Mouse (Mus musculus) kidney, adult 8-10 months (tissue): ENCODE measurements around the gene Pde1a.

Experiments used
- DNase-seq, 2 experiments: peaks; one replicate each; pipeline ENCODE4 v3.0.0; 2022

Pde1a gene

DNA sequence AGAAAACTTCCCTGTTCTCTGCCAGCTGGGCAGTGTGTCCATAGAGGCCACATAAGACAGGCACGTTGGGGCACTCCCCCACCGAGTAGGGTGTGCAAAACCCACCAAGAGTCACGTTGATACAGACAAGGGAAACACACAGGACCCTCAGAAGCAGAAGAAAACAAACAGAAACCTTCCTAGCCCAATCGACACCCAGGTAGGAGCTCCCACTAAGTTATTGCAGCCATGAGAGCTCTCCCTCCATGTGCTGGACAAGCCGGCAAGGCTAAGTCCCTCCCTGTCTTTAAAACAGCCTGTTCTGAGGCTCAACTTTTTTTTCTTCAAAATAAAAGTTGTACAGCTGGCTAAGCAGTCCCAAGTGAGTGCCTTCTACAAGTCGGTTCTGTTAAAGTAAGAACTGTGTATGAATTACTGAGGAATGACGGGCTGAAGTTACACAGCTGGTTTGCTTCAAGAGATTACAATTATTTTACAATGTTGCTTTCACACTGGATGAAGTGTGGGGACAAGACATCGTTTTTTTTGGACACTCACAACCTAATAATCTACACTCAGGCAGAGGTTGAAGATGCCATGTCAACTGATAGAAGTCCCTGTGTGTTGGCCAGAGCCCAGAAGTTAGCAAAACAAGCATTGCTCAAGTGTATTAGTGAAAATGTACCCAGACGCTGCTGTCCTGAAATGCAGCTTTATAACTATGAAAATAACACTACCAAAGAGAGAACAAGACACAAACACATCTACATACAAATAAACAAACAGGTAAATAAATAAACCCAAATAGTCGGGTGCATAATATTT, 90.4 kb downstream of the Pde1a start:
- DNase-seq: peak; percentile 41 to 66

DNA sequence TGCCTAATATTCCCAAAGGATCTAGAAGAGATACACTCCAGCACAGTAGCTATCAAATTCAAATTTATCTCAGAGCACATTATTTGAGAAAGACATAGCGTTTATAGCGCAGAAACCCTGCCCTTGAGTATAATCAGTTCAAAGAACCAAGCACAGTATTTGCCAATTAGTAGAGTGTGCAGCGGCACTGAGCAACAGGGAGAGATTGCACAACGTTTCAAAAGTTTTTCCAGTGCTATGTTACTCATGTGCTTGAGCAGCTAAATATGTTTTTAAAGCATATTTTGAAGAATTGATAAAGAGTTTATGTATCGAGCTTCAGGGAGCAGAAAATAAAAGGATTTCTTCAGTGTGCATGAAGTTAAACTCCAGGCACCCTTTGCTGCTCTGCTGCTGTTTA, 91.3 kb downstream of the Pde1a start:
- DNase-seq: no peak

DNA sequence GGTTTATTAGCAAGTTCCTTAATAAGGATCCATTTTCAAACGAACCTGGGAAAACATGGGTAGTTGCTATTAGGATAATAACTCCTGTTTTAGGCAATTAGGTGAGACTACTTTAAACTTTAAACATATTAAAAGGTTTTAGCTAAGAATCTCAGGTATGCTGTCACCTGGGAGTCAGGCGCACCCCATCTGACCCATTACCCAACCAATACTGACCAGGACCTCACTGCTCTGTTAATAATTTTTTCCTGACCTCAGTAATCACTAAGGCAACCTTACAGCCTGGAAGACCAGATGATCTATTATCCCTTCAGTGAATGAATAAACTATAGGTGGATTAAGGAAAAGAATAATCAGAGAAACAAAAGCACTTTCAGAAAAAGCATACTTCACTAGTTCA, 100.2 kb downstream of the Pde1a start:
- peak; percentile 72 to 74 for DNase-seq

DNA sequence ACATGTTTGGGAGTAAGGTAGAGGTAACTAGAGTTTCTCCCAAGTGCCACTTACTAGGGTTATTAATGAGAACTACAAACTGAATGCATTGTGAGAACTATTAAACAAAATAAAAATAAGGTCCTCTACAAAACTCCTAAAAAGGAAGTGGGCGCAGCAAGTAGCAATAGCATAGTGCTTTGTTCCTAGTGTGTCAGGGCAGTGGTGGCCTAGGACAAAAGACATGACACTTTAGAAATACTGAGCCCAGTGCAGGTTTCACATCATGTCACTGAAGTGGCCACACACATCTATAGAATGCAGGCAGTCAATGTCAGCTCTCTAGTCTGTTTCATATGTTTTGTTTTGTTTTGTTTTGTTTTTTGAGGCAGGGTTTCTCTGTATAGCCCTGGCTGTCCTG, 103.2 kb downstream of the Pde1a start:
- no peak for DNase-seq

DNA sequence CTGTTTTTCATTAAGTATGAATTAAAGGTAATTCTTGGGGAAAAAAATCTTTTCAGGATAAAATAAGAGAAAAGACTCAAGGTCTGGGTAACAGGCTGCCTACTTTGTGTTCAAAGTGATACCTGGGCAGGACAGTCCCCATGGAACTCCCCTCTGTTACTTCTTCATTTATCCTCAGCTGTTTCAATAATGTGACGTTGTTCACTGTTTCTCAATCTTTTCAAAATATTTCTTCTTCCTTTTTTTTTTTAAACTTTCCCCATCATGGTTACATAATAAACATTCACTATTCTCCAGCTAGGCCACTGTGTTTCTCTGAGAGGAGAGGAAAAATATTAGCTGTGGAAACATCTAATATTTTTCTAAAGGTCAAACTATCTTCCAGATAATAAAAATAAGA, 103.7 kb downstream of the Pde1a start:
- no peak for DNase-seq

DNA sequence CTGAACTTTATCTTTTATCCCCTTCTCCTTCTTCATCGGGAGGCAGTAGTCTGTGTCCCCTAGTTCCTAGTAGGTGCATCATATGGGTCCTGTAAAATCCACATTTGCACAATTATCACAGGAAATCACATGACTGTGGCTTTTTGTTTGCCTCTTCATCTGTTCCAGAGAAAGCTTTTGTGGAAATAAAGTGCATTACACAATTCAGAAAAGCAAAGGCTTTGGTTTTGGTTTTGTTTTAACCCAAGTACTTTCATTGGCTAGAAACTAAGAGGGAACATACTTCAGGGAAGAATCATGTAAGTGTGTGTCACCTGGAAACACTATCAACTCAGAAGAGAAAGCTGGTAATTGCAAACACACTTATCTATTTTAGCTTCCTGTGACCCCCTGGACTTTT, 104.2 kb downstream of the Pde1a start:
- no peak for DNase-seq

DNA sequence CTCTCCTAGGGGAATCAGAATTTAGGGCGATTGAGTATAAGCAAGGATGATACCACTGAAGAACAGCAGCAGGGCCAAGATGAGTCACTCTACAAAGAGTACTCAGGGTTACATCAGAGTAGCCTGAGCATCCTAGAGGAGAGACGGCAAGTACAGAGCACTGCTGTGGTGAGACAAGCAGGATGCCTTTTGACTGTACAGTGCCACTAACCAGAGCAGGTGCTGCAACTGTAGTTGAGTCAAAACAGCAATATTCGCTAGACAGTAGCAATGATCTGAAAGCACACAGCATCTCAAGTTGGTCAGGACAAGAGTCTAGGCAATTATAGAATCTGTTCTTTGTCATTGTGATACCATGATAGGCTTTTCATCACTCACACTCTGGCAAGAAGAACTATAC, 115.1 kb downstream of the Pde1a start:
- DNase-seq: no peak

DNA sequence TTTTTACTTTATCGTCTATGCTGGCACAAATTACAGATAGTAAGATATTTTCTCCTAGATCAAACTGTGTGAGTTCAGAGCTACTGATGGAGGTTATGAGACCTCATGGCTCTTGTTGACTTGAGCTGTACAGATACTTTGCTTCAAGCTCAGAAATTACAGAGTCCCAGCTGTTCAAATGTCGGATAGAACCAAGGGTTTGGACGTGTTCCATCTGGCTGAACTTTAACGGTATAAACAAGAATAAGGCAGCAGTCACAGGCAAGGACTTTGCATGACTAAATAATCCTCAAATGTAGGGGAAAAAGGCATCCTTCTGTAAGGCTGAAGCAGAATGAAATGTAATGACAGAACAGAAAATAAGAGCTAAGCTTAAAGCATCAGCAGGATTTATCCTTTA, 116.2 kb downstream of the Pde1a start:
- DNase-seq: peak; percentile 29 to 53

DNA sequence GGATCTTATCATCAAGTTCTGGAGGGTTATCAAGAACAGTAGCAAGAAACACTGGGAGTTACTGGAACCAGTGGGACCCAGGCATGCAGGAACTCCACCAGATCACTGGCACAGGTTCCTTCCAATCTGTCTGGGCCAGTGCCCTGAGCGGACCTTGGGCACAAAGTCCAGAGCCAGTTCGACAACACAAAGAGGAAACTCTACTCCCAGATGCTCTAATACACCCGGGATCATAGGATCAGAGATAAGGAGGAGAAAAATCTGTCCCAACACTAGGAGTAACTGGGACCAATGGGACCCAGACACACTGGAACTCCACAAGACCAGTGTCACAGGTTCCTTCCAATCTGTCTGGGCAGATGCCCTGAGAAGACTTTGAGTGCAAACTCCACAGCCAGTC, 130.1 kb downstream of the Pde1a start:
- DNase-seq: no peak

DNA sequence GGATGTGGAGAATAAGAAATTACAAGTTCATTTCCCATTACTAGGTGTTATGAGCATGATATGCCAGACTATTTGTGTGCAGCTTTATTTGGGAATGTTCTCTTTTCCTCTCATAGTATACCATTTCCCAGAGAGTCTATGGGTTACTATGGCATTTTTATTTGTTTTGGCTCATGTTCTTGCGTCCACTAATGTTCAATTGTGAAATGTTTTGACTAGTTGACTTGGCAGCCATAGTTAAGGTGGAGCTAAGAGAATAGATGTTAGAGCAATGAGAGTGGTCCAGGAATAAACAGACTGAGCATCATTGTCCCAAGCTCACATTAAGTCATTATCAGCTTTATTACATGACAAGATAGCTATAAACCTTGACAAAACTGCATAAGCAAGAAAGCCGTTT, 130.8 kb downstream of the Pde1a start:
- no peak for DNase-seq

DNA sequence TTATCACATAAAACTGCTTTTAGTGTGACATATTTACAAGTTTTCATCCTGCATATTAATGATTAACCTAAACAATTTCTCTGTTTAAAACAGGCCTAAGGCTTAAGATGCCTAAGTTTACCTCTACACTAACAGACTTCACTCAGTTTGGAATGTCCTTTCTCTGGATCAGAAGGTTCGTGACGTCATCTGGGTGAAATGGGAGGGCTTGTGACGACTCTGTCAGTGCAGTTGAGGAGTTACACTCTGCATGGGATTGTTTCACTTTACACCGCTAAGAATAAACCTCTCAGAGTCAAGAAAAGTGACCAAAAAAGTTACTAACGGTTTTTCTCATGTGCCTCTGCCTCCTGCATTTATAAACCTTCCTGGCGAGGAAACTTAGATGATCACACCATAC, 137.6 kb downstream of the Pde1a start:
- DNase-seq: peak; percentile 18 to 32

DNA sequence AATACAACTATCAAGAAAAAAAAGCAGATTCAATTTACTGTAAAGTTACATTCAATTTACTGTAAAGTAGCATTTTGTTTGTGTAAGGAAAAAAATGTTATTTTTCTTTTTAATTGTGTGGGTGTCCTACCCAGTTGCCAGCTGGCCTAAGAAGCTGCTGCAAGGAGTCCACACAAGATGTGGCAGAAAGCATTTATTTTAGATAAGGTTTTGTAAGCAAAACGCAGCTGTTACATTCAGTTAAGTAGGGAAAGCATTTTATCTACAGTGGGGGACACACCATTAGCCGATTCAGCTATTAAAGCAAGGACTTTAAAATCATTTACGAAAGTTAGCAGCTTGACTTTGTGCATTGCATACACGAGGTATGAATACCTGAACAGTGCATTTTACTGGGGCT, 145.5 kb downstream of the Pde1a start:
- no peak for DNase-seq

DNA sequence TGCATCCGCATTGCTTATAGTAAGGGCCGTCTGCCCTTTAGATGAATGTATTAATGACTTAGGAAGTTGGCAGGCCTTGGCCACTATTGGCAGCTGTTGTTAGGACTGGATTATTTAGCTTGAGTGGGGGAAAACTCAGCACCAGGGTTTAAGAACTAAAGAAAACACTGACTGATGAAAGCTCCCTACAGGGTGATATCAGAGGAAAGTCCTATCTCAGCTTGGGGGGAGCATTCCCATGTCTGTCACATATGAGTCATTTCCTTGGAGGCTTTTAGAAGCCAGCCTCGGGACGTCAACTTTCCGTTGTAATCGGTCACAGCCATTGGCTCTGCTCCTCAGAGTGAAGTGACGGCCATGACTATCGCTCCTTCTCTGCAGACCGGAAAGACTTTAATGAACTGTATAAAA, 146.0 kb downstream of the Pde1a start:
- no peak for DNase-seq

DNA sequence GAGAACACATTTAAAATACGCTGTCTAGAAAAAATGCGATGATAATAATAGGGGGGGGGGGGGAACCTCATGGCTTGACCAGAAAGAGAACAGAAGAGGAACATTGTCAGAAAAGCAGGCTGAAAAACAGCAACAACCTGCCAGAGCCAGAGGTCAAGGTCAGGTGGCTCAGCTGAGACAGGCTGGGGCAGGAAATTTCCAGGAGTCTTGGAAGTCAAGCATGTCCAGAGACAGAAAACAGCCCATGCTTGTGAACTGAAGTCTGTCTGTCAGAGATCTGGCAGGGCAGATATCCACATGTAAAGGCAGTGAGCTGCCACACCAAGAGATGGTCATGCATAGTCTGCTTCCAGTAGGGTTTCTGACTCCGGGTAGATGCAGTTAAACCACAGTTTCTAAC, 147.5 kb downstream of the Pde1a start:
- DNase-seq: peak; percentile 44 to 45

DNA sequence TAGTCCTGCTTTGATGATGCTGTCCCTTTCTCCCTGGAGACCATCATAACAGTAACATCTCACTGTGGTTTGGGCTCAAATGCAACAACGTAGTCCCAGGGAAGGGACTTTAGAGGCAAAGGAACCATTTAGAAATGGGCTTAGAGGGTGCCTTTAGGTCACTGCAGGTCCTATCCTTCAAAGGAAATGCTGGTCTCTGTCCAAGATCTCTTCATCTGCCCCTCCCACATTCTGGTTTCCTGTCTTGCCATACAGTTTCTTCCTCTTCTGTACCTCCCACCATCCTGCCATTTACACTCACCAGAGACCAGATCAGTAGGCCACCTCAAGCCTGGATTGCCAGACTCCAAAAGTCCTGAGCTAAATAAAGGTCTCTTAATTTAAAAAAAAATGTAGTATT, 150.3 kb downstream of the Pde1a start:
- DNase-seq: no peak

DNA sequence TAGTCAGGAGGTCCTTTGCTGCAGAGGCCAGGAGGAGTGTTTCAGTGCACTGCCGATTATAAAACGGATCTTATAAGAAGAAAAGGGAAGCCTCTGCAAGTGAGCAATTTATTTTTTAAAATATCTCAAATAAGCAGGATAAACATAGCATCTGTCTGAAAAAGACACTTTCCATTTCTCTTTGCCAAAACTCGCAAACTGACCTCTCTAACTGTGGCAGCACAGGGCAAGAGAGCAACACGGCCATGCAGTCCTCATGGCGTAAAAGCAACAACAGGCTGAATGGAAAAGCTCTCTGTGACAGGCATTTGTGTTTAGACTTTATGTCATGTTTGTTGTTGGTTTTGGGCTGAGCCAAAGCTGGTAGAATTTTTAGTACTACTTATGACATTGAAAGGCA, 152.0 kb downstream of the Pde1a start:
- peak; percentile 10 to 22 for DNase-seq

DNA sequence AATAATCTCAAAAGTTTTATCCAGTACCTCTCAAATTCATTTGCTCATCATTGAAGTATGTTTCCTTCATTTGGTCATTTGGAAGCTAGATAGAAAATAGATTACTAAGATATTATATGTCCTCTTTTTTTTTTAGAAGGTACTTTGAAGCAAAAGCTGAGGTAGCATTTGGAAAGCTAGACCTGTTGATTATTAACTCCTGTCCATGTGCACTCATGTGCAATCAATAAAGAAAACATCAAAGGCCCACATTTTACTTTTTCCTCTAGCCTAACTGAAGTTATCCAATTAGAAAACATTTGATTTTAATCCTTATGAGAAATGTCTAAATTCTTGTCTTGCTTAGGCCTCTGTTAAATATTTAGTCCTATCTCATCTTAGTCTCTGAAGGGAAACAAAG, 153.3 kb downstream of the Pde1a start:
- DNase-seq: peak in 1 of 2 experiments; percentile 44

DNA sequence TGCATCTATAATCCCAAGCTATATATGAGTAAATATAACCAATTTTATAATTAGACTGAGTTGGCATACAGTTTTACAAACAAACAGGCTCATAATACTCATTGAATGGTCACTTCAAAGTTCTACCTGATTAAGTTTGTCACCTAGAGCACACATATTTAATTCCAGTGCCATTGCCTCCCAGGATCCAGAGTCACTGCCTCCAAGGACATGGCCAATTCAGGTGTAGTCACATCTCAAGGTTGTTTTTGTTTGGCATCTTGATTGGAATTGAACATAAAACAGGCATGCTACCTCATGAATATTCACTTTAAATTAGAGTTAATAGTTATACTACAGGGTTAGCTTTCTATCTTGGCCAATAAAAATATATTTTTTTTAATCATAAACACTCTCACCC, 157.0 kb downstream of the Pde1a start:
- DNase-seq: peak in 1 of 2 experiments; percentile 46

DNA sequence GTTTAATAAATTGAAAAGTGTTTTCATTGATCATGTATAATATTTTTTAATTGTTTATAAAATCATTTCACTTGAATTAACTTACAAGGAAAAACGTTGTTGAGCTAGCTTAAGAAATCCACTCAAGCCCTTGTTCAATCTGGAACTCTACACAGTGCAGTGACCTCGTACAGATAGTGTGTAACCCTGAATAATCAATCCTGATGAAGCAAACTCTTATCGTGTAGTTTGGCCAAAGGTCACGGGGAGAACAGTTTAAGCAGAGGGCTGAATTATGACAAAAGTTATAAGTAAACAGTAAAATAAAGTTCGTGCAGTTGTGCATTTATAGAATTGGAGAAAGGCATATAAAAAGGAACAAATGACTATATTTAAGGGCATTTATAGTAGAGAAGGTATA, 159.7 kb downstream of the Pde1a start:
- no peak for DNase-seq

DNA sequence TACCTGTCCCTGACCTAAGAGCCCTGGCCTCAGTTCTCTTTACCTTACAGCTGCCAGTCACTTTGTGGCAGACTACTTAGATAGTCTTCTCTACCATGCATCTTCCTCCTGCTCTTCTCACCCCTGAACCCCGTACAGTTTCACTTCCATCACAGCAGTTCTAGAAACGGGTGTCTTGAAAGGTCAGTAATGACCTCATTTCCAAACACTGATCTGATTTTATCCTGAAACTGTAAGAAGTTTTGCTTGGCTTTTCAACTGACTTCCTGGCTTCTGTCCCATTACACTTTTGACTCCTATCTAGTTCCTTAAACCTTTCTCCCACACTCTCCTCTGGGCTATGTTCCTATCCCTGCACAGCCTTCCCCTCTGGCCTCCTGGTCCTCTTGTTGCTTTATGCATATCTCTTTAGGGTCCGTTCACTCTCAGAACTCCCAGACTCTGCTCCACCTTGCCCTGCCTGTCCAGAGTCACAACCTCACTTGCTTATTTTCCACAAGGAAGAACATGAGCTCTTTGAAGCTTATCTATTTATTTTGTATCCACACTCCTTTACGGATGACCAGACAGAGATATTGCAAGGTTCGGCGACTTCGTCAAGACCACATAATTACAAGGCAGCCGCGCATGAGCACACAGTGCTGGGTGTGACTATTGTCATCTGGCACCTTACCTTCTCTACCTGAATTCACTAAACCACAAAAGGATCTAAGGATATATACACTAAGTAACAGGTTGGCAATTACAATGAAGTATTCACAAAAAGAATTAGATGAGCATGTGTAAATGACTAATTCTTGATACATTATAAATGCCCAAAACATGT, 162.4 kb downstream of the Pde1a start:
- DNase-seq: peak; percentile 28 to 30

DNA sequence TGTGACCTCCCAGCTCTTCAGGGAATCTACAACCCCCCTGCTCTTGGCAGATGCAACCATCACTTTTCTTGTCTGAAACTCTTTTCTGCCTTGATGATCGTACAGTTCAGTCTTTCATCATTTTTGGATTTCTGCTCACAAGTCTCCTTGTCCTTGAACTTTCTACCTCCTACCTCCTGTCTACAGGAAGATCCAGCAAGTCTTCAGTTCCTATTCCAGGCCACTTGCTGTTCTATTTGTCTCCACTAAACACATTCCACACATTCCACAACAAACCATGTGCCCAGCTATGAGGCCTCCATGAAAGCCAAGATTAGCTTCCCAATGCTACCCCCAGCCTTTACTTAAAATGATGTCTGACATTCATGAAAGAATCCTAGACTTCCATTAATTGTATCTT, 163.2 kb downstream of the Pde1a start:
- peak; percentile 41 to 48 for DNase-seq

DNA sequence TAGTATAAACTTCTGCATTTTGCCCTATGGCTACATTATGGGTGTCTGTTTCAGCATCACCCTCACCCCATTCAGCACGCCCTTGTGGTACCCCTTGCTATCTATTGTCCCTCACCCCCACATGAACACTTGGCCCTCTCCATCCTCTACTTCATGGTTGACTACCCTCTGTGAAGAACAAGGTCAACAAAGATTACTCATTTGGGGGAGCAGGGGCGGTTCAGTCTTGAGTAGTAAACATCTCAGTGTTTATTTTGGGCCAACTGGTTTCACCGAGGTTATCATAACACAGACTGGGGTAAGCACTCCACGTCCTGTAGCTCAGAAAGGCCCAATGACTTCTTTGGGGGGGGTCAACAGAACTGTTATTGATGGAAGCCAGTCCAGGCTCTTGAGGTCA, 164.3 kb downstream of the Pde1a start:
- peak; percentile 49 to 65 for DNase-seq

DNA sequence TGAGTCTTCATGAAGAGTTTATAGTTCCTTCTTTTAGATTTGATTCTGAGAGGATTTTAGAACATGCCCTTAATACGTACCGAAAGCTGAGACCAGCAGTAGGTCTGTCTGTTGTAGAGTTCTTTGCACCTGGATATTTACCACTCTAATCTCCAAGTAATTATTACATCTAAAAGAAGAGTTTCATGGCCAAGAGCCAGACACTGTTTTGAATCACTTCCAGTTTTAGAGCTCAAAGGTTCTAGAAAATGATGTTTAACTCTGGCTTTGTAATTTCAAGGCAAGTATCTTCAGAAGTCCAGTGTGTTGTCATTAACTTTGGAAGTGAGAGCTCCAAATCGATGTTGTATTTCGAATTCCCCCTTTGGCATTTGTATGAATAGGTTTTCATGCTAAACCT, 167.8 kb downstream of the Pde1a start:
- DNase-seq: peak; percentile 55 to 57

DNA sequence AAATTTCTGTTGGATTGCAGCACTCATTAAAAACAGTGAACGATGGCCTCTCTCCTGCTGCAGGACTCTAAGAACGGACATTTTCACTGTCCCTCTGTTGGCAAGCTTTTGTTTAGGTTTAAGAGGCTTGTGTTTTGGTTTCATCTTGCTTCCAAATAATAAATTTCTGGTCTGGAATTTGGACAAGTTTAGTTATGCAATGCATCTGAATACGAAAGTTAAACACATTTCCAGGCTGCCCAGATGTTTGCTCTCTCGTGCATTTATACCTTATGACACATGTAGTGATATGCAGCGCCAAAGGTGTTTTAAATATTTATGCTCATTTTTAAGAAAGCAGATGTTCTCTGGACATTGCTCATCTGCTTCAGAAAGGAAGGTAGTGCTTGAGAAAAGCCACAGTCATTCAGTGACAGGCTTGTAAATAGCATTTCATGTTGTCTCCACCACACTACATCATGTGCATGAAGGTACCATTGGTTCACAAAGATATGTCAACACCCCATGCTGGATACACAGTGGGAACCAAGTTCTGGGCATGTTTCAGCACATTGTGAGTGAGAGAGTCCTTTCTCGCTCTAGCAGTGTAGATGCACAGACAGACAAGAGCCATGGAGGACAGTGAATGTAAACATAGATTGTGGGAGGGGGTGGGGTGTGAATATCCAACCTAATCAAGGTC, 171.5 kb downstream of the Pde1a start:
- no peak for DNase-seq
